In the genomic region with DNA sequence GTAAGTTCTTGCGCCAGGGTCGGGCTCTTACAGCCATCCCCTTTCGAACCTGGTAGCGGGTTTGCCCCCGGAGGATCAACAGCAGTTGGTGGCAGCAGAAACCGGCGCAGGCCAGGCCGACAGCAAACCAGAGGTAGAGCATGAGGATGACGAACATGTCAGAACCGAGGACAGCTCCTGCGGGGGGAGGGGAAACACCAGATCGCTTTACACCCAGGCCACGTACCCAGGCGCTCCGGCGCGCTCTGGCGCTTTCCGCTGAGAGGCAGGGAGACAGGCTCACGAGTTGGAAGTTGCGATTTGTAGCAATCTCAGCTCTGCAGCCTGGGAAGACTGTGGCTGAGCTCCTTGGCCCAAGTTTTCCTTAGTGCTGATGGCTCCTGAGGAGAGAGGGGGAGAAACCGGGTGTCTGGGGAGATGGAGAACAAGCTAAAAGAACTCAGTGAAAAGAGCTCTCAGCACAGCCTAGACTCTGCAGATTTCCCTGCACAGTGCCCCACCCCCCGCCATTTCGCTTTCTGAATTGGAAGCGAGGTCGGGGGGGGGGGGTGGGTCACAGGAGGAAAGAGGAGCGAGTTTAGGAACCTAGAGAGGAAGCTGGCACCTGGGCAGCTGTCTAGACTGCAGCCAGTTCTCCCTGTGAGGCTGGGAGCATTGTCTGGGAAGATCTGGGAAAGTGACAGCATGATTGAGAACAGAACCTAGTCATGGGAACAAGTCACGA, we compare ENCODE assay signal across 9 mouse cellular contexts. TPM values are rescaled to one million over a fixed set of nuclear protein-coding genes. Genes with fewer than 3 reads are reported as not detected.
DNase-seq lines count a peak whose midpoint lies in the region; ATAC-seq lines count a peak whose summit lies in the region.
"Had no signal": no experiment of that assay in that cellular context is flagged by ENCODE, and none has a peak within 500 bp of the region (broad histone marks: within the 10 kb centered on the region; RNA-seq: fewer than 3 reads in every experiment).

No protein-coding gene starts in this region.

- no peak overlapping the region; the same call in 1 of the 2 replicates for H3K27ac ChIP-seq in forebrain, embryonic 14.5 days (ENCODE audit: low read depth, low read length)
- H3K27ac ChIP-seq: liver, embryonic 15.5 days had no signal

- no peaks in the 10 kb centered on the region for H3K36me3 ChIP-seq in forebrain, embryonic 14.5 days (ENCODE audit: control insufficient read depth, insufficient read depth, low read length)
- H3K36me3 ChIP-seq: liver, embryonic 15.5 days had no signal

- H3K27me3 ChIP-seq in forebrain, embryonic 14.5 days (replicated peaks; ENCODE audit: control insufficient read depth, insufficient read depth, low read length), result peaks cover 39% of the 10 kb centered on the region

- H3K4me3 ChIP-seq in forebrain, embryonic 14.5 days (ENCODE audit: low read depth, low read length), result no peak overlapping the region; the same call in 1 of the 2 replicates
- H3K4me3 ChIP-seq: liver, embryonic 15.5 days had no signal

- peak; percentile 72 for ATAC-seq in forebrain, embryonic 14.5 days

- peak overlapping the region; percentile 44 for H3K4me2 ChIP-seq in forebrain, embryonic 14.5 days (ENCODE audit: low read length)
- H3K4me2 ChIP-seq: liver, embryonic 15.5 days had no signal

- 2% methylated on average over 28 of the region's 28 CpGs for WGBS in forebrain, embryonic 14.5 days

- intact Hi-C loops in heart, postnatal 36 days (cut with DNase I), result no loop called here

- peak; percentile 31 for DNase-seq in CD4-positive helper T cell, adult 2 months (ENCODE audit: low read depth, low spot score)
- DNase-seq in adrenal gland, adult (ENCODE audit: inconsistent age in 2 of 2, low spot score in 1 of 2), result peak; percentile 65 to 85
- DNase-seq in forebrain, embryonic 14.5 days (ENCODE audit: low spot score), result peak; percentile 71
- peak; percentile 54 to 56 for DNase-seq in heart, postnatal 36 days
- DNase-seq in kidney, postnatal 4 days, result peak; percentile 87 to 88
- DNase-seq in lung, postnatal 4 days, result peak; percentile 64 to 67
- DNase-seq in right cerebral cortex, postnatal 36 days (ENCODE audit: low spot score in 2 of 2), result peak; percentile 36 to 46
- no peak for DNase-seq in cerebellum, adult 11 months

- no peaks in the 10 kb centered on the region for H3K9me3 ChIP-seq in forebrain, embryonic 14.5 days (replicated peaks; ENCODE audit: control insufficient read depth, low read length)
- H3K9me3 ChIP-seq: liver, embryonic 15.5 days had no signal

- H3K4me1 ChIP-seq in forebrain, embryonic 14.5 days (ENCODE audit: control insufficient read depth, insufficient read depth, low read length), result peaks cover 11% of the 10 kb centered on the region
- H3K4me1 ChIP-seq: liver, embryonic 15.5 days had no signal

- H3K9ac ChIP-seq in forebrain, embryonic 14.5 days (ENCODE audit: low read length), result peak overlapping the region; percentile 32
- H3K9ac ChIP-seq: liver, embryonic 15.5 days had no signal

RNA-seq across cellular contexts. Expression of gene Zdhhc22, which starts 6.6 kb away (rescaled TPM):
- 4.3 and 5.5 TPM in 2 replicates for polyA plus RNA-seq in forebrain, embryonic 14.5 days (2014; fragmentation: Nextera tagmentation; extraction: Ambion mirVana)
- total RNA-seq in heart, postnatal 36 days (2021), result not detected

RNA-seq across cellular contexts. Expression of gene Cipc, which starts 36.8 kb away (rescaled TPM):
- polyA plus RNA-seq in forebrain, embryonic 14.5 days (2014; fragmentation: Nextera tagmentation; extraction: Ambion mirVana), result 47.5 and 57.0 TPM in 2 replicates
- 10 to 100 TPM; 46.4 to 48.4 TPM for total RNA-seq in heart, postnatal 36 days (2021)

RNA-seq across cellular contexts. Expression of gene Tmem63c, which starts 37.5 kb away (rescaled TPM):
- polyA plus RNA-seq in forebrain, embryonic 14.5 days (2014; fragmentation: Nextera tagmentation; extraction: Ambion mirVana), result 5.9 and 8.9 TPM in 2 replicates
- under 1 TPM in 1 of 2 experiments, not detected in 1; 0.25 TPM for total RNA-seq in heart, postnatal 36 days (2021)
- polyA plus RNA-seq: liver, embryonic 15.5 days had no signal
